Mouse (Mus musculus): ENCODE data around the gene Chst2. TPM values are rescaled to one million over a fixed set of nuclear protein-coding genes. Genes with fewer than 3 reads are reported as not detected.

The Chst2 gene
- polyA plus RNA-seq, 1 experiment, result 9.5 TPM

- no peak for TF ChIP-seq POLR2A (IDR thresholded peaks at IDR 0.05; ENCODE audit: borderline replicate concordance, extremely low read depth, low read depth, low read length)
- TF ChIP-seq CTCF (IDR thresholded peaks at IDR 0.05; ENCODE audit: insufficient read depth, low read length), result no peak
Measured at GRCm38 (mm10) chr9:95412047-95412446, 5.5 kb upstream of the Chst2 start.

GRCm38 (mm10) chr9:95407586-95408220, 1.2 kb upstream of the Chst2 start:
- Histone ChIP-seq H3K4me1 (ENCODE audit: control insufficient read depth, insufficient read depth, low read length) (peaks cover 2% of the 10 kb centered on the region), H3K4me3 (replicated peaks; ENCODE audit: extremely low read depth, low read depth, low read length) (peak overlapping the region; percentile 69)
- TF ChIP-seq POLR2A (IDR thresholded peaks at IDR 0.05; ENCODE audit: borderline replicate concordance, extremely low read depth, low read depth, low read length) (no peak), CTCF (IDR thresholded peaks at IDR 0.05; ENCODE audit: insufficient read depth, low read length) (no peak)
- WGBS, result 1% methylated on average over 24 of the region's 24 CpGs
- DNase-seq, result no peak

More at GRCm38 (mm10) chr9:95412047-95412446, 5.5 kb upstream of the Chst2 start:
- H3K4me3 ChIP-seq (replicated peaks; ENCODE audit: extremely low read depth, low read depth, low read length), result no peak overlapping the region
- DNase-seq, result no peak
- 81% methylated on average over 4 of the region's 4 CpGs for WGBS
- no peaks in the 10 kb centered on the region; the same call in 1 of the 2 replicates for H3K4me1 ChIP-seq (ENCODE audit: control insufficient read depth, insufficient read depth, low read length)

GRCm38 (mm10) chr9:95405946-95406570, 464 bp downstream of the Chst2 start:
- DNase-seq, result peak; percentile 12
- peaks cover 2% of the 10 kb centered on the region for H3K4me1 ChIP-seq (ENCODE audit: control insufficient read depth, insufficient read depth, low read length)
- TF ChIP-seq CTCF (IDR thresholded peaks at IDR 0.05; ENCODE audit: insufficient read depth, low read length), result no peak
- no peak for TF ChIP-seq POLR2A (IDR thresholded peaks at IDR 0.05; ENCODE audit: borderline replicate concordance, extremely low read depth, low read depth, low read length)
- WGBS, result 2% methylated on average over 72 of the region's 72 CpGs
- peak overlapping the region; percentile 61 for H3K4me3 ChIP-seq (replicated peaks; ENCODE audit: extremely low read depth, low read depth, low read length)

DNA sequence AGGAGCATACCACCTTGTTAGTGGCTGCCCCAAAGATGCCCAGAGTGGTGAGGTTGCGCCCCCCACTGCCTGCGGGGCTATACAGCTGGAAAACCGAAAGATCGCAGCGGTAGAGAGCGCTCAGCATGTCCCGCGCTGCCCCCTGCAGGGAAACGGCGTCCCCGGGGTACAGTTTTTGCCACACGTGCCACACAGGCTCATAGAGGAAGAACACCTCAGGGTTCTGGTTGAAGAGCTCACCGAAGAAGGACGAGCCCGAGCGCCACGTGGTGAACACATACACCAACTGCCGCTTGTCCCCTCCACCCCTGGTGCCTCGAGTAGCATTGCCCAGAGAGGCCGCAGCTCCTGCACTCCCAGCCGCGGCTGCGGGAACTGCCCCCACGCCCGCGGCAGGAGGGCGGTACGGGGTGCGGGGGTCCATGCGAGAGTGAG, 994 bp downstream of the Chst2 start:
- WGBS, result 3% methylated on average over 30 of the region's 30 CpGs
- peak; percentile 31 for DNase-seq
- TF ChIP-seq POLR2A (IDR thresholded peaks at IDR 0.05; ENCODE audit: borderline replicate concordance, extremely low read depth, low read depth, low read length), result no peak
- peak; percentile 52 for TF ChIP-seq CTCF (IDR thresholded peaks at IDR 0.05; ENCODE audit: insufficient read depth, low read length)
- H3K4me1 ChIP-seq (ENCODE audit: control insufficient read depth, insufficient read depth, low read length), result peaks cover 2% of the 10 kb centered on the region
- peak overlapping the region; percentile 45 for H3K4me3 ChIP-seq (replicated peaks; ENCODE audit: extremely low read depth, low read depth, low read length)

GRCm38 (mm10) chr9:95404811-95405465, 1.6 kb downstream of the Chst2 start:
- DNase-seq, result no peak

DNA sequence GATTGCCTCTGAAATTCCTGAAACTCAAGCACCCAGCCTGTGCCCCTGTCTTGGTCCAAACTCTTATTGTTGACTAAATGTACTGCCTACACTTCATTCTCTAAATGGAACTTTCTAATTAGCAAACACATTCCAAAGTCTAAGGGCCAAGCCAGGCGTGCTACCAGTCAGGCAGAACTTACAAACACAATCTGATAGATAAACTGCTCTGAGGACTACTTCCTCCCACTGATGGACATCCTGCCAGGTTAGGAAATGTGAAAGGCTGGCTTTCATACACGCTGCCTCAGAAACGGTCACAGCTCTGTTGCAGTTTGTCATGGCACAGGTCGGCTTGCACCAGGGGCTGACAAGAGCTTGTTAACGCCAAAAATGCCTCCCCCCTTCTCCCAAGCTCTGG, 4.8 kb downstream of the Chst2 start:
- TF ChIP-seq CTCF (IDR thresholded peaks at IDR 0.05; ENCODE audit: insufficient read depth, low read length), result no peak
- no peak for TF ChIP-seq POLR2A (IDR thresholded peaks at IDR 0.05; ENCODE audit: borderline replicate concordance, extremely low read depth, low read depth, low read length)
- WGBS, result 19% methylated on average over 5 of the region's 5 CpGs
- H3K4me3 ChIP-seq (replicated peaks; ENCODE audit: extremely low read depth, low read depth, low read length), result no peak overlapping the region

More at GRCm38 (mm10) chr9:95404811-95405465, 1.6 kb downstream of the Chst2 start:
- Histone ChIP-seq H3K4me1 (ENCODE audit: control insufficient read depth, insufficient read depth, low read length) (peaks cover 2% of the 10 kb centered on the region), H3K4me3 (replicated peaks; ENCODE audit: extremely low read depth, low read depth, low read length) (peak overlapping the region; percentile 43)
- no peak for TF ChIP-seq POLR2A (IDR thresholded peaks at IDR 0.05; ENCODE audit: borderline replicate concordance, extremely low read depth, low read depth, low read length)
- TF ChIP-seq CTCF (IDR thresholded peaks at IDR 0.05; ENCODE audit: insufficient read depth, low read length), result no peak
- 67% methylated on average over 38 of the region's 38 CpGs for WGBS

GRCm38 (mm10) chr9:95392011-95392410, 14.5 kb downstream of the Chst2 start:
- TF ChIP-seq CTCF (IDR thresholded peaks at IDR 0.05; ENCODE audit: insufficient read depth, low read length), result no peak
- Histone ChIP-seq H3K4me3 (replicated peaks; ENCODE audit: extremely low read depth, low read depth, low read length) (no peak overlapping the region), H3K4me1 (ENCODE audit: control insufficient read depth, insufficient read depth, low read length) (no peaks in the 10 kb centered on the region)
- no peak for DNase-seq
- WGBS, result 71% methylated on average over 1 of the region's 1 CpGs

More for the DNA sequence above, 4.8 kb downstream of the Chst2 start:
- no peak for DNase-seq
- peaks cover 2% of the 10 kb centered on the region for H3K4me1 ChIP-seq (ENCODE audit: control insufficient read depth, insufficient read depth, low read length)

- WGBS, result 84% methylated on average over 3 of the region's 3 CpGs
- Histone ChIP-seq H3K4me1 (ENCODE audit: control insufficient read depth, insufficient read depth, low read length) (no peaks in the 10 kb centered on the region), H3K4me3 (replicated peaks; ENCODE audit: extremely low read depth, low read depth, low read length) (no peak overlapping the region)
- no peak for TF ChIP-seq CTCF (IDR thresholded peaks at IDR 0.05; ENCODE audit: insufficient read depth, low read length)
- TF ChIP-seq POLR2A (IDR thresholded peaks at IDR 0.05; ENCODE audit: borderline replicate concordance, extremely low read depth, low read depth, low read length), result no peak
- no peak for DNase-seq
Measured at GRCm38 (mm10) chr9:95389956-95390355, 16.6 kb downstream of the Chst2 start.

DNA sequence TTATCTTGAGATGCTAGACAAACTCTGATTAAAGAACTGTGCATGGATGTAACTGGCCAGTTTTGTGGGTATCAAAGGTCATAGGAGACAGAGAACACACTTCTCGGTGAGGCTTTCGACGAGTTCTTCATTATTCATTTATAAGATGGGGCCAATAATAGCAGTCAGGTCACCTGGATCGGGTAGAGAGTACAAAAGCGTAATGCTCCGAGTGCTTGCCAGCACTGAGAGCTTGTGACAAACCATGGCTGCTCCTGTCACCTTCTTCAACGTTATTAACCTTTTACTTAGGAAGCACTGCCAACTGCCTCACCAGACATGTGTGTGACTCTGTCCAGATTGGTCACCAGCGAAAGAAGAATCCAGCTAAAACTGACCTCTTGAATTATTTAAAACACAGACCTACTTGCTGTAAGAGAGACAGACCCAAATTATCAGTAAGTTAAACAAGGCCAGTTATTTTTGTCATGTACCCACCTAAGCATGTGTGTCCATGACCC, 18.6 kb downstream of the Chst2 start:
- no peak for TF ChIP-seq POLR2A (IDR thresholded peaks at IDR 0.05; ENCODE audit: borderline replicate concordance, extremely low read depth, low read depth, low read length)
- TF ChIP-seq CTCF (IDR thresholded peaks at IDR 0.05; ENCODE audit: insufficient read depth, low read length), result no peak
- WGBS, result 79% methylated on average over 8 of the region's 8 CpGs
- Histone ChIP-seq H3K4me3 (replicated peaks; ENCODE audit: extremely low read depth, low read depth, low read length) (no peak overlapping the region), H3K4me1 (ENCODE audit: control insufficient read depth, insufficient read depth, low read length) (no peaks in the 10 kb centered on the region)
- no peak for DNase-seq

Measured in lung, adult 2 months (tissue).